Mouse (Mus musculus) forebrain, postnatal 0 days (tissue): ENCODE measurements around the gene Btbd8. TPM values are rescaled to one million over a fixed set of nuclear protein-coding genes. Genes with fewer than 3 reads are reported as not detected.

ENCODE experiments used
- ATAC-seq: fragments of 200-750 bp; cut with Nextera tagmentation; 2 replicates; pipeline ENCODE4 v1.8.0; 2017; ENCODE audit warnings: mild to moderate bottlenecking, moderate library complexity
- DNase-seq: peaks from one replicate; pipeline ENCODE4 v3.0.0-alpha.2; 2015
- H3K27ac ChIP-seq: fragments of 300-500 bp; sonication (generic); 2 replicates; pipeline ENCODE4 v1.5.1; 2014; ENCODE audit warnings: low read depth, mild to moderate bottlenecking, antibody characterized with exemption, low read length, moderate library complexity, mixed read lengths
- H3K27me3 ChIP-seq: fragments of 300-500 bp; sonication (generic); 2 replicates; pipeline ENCODE4 v1.6.1; 2014; ENCODE audit warnings: mild to moderate bottlenecking, low read length, mixed read lengths; ENCODE audit not compliant: insufficient read depth
- H3K36me3 ChIP-seq: fragments of 300-500 bp; sonication (generic); 2 replicates; pipeline ENCODE4 v1.6.1; 2014; ENCODE audit warnings: mild to moderate bottlenecking, moderate library complexity; ENCODE audit not compliant: insufficient read depth
- H3K4me1 ChIP-seq: fragments of 300-500 bp; sonication (generic); 2 replicates; pipeline ENCODE4 v1.6.1; 2014; ENCODE audit warnings: antibody characterized with exemption; ENCODE audit not compliant: insufficient read depth
- H3K4me2 ChIP-seq: fragments of 300-500 bp; sonication (generic); 2 replicates; pipeline ENCODE4 v1.6.1; 2014; ENCODE audit warnings: low read depth, mild to moderate bottlenecking, moderate library complexity
- H3K4me3 ChIP-seq: fragments of 300-500 bp; sonication (generic); 2 replicates; pipeline ENCODE4 v1.5.1; 2014; ENCODE audit warnings: low read depth, low read length, mixed read lengths
- H3K9ac ChIP-seq: fragments of 300-500 bp; sonication (generic); 2 replicates; pipeline ENCODE4 v1.6.1; 2014; ENCODE audit warnings: mild to moderate bottlenecking
- H3K9me3 ChIP-seq: fragments of 300-500 bp; sonication (generic); 2 replicates; pipeline ENCODE4 v1.6.1; 2016; ENCODE audit warnings: low read length
- CTCF ChIP-seq: sonication (generic); IDR thresholded peaks from 2 replicates; pipeline ENCODE4 v1.5.1; 2016; ENCODE audit warnings: antibody characterized with exemption, control low read depth, low read depth
- WGBS: fragments of 180-500 bp; shearing (Covaris S2); extraction: QIAGEN DNeasy Blood & Tissue Kit; methylation state at CpG from one replicate; pipeline ENCODE4 v1.1.7; 2014; 5-methylcytosine and 5-hydroxymethylcytosine counted together
- polyA plus RNA-seq: library from polyadenylated mRNA; unstranded; fragments of >200 nt; fragmentation: Nextera tagmentation; extraction: Ambion mirVana; gene quantifications from 2 replicates; pipeline ENCODE4 v1.2.1, GENCODE M21; 2015
- total RNA-seq: library from RNA; depleted of rRNA; stranded (reverse); fragments of >200 nt; gene quantifications from 2 replicates; pipeline ENCODE4 v1.2.3, GENCODE M21; 2014

The Btbd8 gene
- total and polyA plus RNA-seq, 2 experiments from 2014 or later: 26.3 to 52.5 TPM

DNA sequence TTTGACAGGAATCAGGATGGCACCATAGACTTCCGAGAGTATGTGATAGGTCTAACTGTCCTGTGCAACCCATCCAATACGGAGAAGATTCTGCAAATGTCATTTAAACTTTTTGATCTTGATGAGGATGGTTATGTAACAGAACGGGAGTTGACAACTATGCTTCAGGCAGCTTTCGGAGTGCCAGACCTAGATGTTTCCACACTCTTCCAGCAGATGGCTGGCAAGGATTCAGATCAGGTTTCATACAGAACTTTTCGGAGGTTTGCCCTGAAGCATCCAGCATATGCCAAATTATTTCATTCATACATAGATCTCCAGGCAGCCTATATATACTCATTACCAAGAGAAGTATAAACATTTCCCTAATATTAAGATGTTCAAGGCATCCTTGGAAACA is 3.8 kb upstream of the Btbd8 start:
- no peak overlapping the region for H3K9ac ChIP-seq
- no peak overlapping the region for H3K4me2 ChIP-seq
- H3K27me3 ChIP-seq: no peaks in the 10 kb centered on the region
- no peaks in the 10 kb centered on the region for H3K9me3 ChIP-seq
- H3K4me1 ChIP-seq: no peaks in the 10 kb centered on the region
- DNase-seq (peak; percentile 26), ATAC-seq (no peak)
- no peak overlapping the region for H3K4me3 ChIP-seq
- WGBS: 74% methylated on average over 5 of the region's 5 CpGs
- TF ChIP-seq CTCF: no peak
- H3K27ac ChIP-seq: no peak overlapping the region
- no peaks in the 10 kb centered on the region for H3K36me3 ChIP-seq

DNA sequence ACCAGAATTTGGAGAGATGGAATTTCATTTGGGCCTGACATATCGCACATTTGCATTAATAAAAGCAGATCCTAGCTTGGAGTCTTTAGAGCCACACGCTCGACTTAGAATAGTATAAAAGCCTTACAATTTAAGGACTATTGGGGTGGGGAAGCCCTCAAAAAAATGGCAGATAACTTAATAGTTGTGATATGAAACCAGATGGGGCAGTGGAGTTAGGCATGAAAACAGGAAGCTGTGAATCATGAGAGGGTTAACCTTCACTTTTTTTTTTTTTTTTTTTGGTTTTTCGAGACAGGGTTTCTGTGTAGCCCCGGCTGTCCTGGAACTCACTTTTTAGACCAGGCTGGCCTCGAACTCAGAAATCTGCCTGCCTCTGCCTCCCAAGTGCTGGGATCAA is 1.6 kb upstream of the Btbd8 start:
- ATAC-seq: no peak
- H3K27me3 ChIP-seq: no peaks in the 10 kb centered on the region
- H3K27ac ChIP-seq: no peak overlapping the region
- no peaks in the 10 kb centered on the region for H3K36me3 ChIP-seq
- no peak for DNase-seq
- H3K4me3 ChIP-seq: no peak overlapping the region
- 80% methylated on average over 6 of the region's 6 CpGs for WGBS
- no peak for TF ChIP-seq CTCF
- no peak overlapping the region for H3K4me2 ChIP-seq
- no peaks in the 10 kb centered on the region for H3K9me3 ChIP-seq
- no peak overlapping the region for H3K9ac ChIP-seq
- H3K4me1 ChIP-seq: no peaks in the 10 kb centered on the region

DNA sequence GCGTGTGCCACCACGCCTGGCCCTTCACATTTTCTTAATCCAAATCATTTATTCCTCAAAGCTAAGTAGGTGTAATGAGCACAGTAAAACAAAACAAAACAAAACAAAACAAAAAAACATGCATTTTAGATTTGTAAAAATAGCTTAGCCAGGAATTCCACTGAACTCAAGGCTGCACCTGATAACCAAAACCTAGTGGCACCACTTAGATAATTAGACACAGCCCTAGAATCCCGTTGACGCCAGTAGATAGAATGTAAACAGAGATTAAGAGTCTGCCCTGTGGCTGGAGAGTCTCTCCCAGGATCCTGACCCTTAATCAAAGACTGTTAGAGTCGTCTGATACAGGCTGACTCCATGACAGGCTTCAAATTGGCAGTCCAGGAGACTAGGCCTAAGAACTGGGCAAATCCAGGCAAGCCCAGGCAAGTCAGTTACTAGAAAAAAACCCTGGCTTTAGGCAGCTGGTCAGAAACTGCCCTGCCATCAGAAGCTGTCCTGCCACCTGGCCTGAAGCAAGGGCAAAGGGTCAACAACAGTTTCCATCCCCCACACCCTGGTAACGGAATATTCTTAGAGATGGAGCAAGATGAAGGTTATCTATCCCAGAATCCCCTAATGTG is 1.1 kb upstream of the Btbd8 start:
- Histone ChIP-seq H3K27me3 (no peaks in the 10 kb centered on the region), H3K4me1 (no peaks in the 10 kb centered on the region), H3K27ac (no peak overlapping the region), H3K9me3 (no peaks in the 10 kb centered on the region), H3K9ac (no peak overlapping the region), H3K4me2 (no peak overlapping the region), H3K36me3 (no peaks in the 10 kb centered on the region), H3K4me3 (no peak overlapping the region)
- DNase-seq: no peak
- ATAC-seq: no peak
- WGBS: 90% methylated on average over 6 of the region's 6 CpGs
- TF ChIP-seq CTCF: no peak

DNA sequence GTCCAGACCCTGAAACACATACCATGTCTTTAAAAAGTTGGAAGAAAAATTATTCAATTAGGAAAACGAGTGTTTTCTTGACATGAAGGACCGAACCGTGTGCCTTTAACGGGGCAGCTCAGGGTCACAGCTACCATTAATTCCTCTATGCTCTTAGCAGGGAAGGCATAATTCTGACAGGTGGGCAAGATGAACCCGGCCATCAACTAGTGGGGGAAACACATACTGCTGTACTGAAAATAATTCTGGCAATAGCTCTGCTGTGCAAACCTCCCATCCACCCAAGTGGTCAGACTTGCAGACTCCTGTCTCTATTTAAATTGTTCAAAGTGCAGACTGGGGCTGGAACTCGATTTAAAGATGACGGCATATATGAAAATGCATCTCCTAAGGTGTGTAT is 556 bp downstream of the Btbd8 start:
- no peaks in the 10 kb centered on the region for H3K9me3 ChIP-seq
- DNase-seq (no peak), ATAC-seq (peak; percentile 19)
- WGBS: 17% methylated on average over 7 of the region's 7 CpGs
- H3K4me2 ChIP-seq: peak overlapping the region; percentile 57
- H3K4me3 ChIP-seq: peak overlapping the region; percentile 74
- no peaks in the 10 kb centered on the region for H3K4me1 ChIP-seq
- H3K27me3 ChIP-seq: no peaks in the 10 kb centered on the region
- H3K27ac ChIP-seq: peak overlapping the region; percentile 88
- H3K9ac ChIP-seq: peak overlapping the region; percentile 92
- H3K36me3 ChIP-seq: no peaks in the 10 kb centered on the region
- no peak for TF ChIP-seq CTCF

DNA sequence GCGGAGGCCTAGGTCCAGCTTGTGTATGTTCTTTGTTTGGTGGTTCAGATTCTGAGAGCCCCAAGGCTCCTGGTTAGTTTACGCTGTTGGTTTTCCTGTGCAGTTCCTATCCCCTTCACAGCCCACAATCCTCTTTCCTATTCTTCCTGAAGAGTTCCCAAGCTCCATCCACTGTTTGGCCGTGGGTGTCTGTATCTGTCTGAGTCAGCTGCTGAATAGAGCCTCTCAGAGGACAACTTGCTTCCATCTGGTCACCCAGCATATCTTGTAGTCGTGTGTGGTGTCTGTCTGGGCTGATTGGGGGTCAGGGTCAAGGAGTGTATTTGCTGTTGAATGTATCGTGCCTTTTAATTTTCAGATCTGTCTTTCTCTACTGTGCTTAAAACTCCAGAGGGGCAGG is 4.1 kb downstream of the Btbd8 start:
- no peak overlapping the region for H3K4me2 ChIP-seq
- H3K4me1 ChIP-seq: no peaks in the 10 kb centered on the region
- H3K9me3 ChIP-seq: no peaks in the 10 kb centered on the region
- no peak overlapping the region for H3K27ac ChIP-seq
- ATAC-seq (no peak), DNase-seq (no peak)
- H3K36me3 ChIP-seq: no peaks in the 10 kb centered on the region
- no peak overlapping the region for H3K4me3 ChIP-seq
- WGBS: 84% methylated on average over 5 of the region's 5 CpGs
- no peaks in the 10 kb centered on the region for H3K27me3 ChIP-seq
- no peak overlapping the region for H3K9ac ChIP-seq
- TF ChIP-seq CTCF: no peak

DNA sequence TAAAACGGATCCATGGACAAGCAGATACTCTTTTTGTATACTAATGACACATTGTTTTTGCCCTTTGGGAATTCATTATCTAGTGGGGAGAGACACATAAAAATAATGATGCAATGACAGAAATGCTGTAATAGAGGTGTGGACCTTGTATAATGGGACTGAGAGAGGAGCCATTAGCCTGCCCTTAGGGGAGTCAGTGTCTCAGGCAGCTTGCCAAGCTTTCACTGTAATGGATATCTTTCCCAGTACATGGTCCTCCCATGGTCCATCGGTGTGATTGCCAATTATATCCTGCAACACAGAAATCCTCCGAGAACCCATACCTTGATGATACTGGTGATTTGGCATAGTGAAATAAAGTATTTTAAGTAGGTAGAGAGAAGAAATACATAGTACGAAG is 6.5 kb downstream of the Btbd8 start:
- no peak for TF ChIP-seq CTCF
- Histone ChIP-seq H3K9ac (no peak overlapping the region), H3K27me3 (no peaks in the 10 kb centered on the region), H3K9me3 (no peaks in the 10 kb centered on the region), H3K4me1 (no peaks in the 10 kb centered on the region), H3K4me2 (no peak overlapping the region), H3K27ac (no peak overlapping the region), H3K36me3 (no peaks in the 10 kb centered on the region), H3K4me3 (no peak overlapping the region)
- 77% methylated on average over 4 of the region's 4 CpGs for WGBS
- DNase-seq: no peak
- ATAC-seq: no peak

DNA sequence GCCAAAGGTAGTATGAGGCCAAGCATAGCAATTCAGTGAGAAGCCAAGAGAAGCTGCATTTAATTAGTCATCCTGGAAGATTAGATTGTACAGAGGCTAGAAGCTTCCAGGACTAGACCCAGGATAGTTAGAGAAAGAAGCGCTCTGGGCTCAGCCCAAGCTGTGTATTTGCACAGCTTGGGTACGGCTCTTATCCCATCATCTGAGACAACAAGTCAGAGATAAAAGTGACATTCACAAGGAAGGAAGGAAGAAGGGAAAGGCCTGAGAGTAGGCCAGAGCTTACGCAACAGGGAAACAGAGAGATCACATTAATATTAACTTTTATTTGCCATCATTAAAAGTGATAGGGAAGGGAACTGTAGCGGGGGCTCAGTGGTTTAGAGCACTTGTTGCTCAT is 10.2 kb downstream of the Btbd8 start:
- no peak for TF ChIP-seq CTCF
- Histone ChIP-seq H3K27me3 (no peaks in the 10 kb centered on the region), H3K4me1 (no peaks in the 10 kb centered on the region), H3K4me2 (no peak overlapping the region), H3K4me3 (no peak overlapping the region), H3K27ac (no peak overlapping the region), H3K9me3 (no peaks in the 10 kb centered on the region), H3K36me3 (0 out of 2 replicates have a peak, but pooled peaks cover 3% of the 10 kb centered on the region), H3K9ac (no peak overlapping the region)
- DNase-seq (no peak), ATAC-seq (peak; percentile 45)
- WGBS: 82% methylated on average over 4 of the region's 4 CpGs
